Mouse (Mus musculus) brain, embryonic 14.5 days (tissue): ENCODE results near the gene Ect2l.

Experiments
- CTCF ChIP-seq: fragments of 200-500 bp; IDR thresholded peaks from 2 replicates; pipeline ENCODE4 v1.5.1; 2012; ENCODE audit warnings: inconsistent platforms, mild to moderate bottlenecking, moderate library complexity, borderline replicate concordance; ENCODE audit not compliant: insufficient read depth, insufficient read length; ENCODE audit errors: extremely low read depth
- POLR2A ChIP-seq: fragments of 200-500 bp; IDR thresholded peaks from 2 replicates; pipeline ENCODE4 v1.6.1; 2012; ENCODE audit warnings: mild to moderate bottlenecking, inconsistent platforms, borderline replicate concordance; ENCODE audit not compliant: poor library complexity, insufficient read depth, insufficient read length, severe bottlenecking; ENCODE audit errors: extremely low read depth

DNA sequence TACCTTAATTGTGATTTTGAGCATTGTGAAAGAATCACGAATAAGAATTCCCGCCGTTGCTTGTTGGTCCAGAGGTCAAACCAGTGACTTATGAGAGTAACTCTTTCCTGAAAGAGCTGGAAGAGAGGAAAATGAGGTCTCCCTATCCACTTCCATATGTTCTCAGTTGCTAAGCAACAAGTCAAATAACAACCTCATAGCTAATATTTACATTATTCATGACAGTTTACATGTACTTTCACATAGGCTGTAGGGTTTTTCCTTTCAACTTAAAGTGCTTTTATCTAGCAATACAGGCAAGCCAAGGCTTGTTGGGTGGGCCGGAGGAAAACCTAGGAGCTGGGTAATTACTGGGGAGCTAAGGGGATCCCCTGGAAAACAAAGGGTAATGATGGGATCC, 10.8 kb downstream of the Ect2l start:
- no peak for TF ChIP-seq CTCF
- TF ChIP-seq POLR2A: no peak
